Mouse (Mus musculus): ENCODE data around the gene Cdk5rap3. TPM values are rescaled to one million over a fixed set of nuclear protein-coding genes. Genes with fewer than 3 reads are reported as not detected.

Cdk5rap3 gene
- total and polyA plus RNA-seq, 2 experiments from 2014 or later, result 56.5 to 77.1 TPM

- DNase-seq (ENCODE audit: low spot score) (peak; percentile 30), ATAC-seq (no peak)
- Histone ChIP-seq H3K4me2 (ENCODE audit: low read depth, low read length) (no peak overlapping the region), H3K4me3 (ENCODE audit: low read length) (no peak overlapping the region), H3K27ac (peak overlapping the region; percentile 95), H3K27me3 (ENCODE audit: insufficient read depth, low read length) (no peaks in the 10 kb centered on the region), H3K9ac (replicated peaks; ENCODE audit: low read length) (0 out of 2 replicates have a peak overlapping the region, but pooled peaks have one; percentile 15), H3K9me3 (ENCODE audit: low read length) (no peaks in the 10 kb centered on the region), H3K36me3 (ENCODE audit: insufficient read depth, low read length) (no peaks in the 10 kb centered on the region), H3K4me1 (ENCODE audit: insufficient read depth, low read length) (peaks cover 38% of the 10 kb centered on the region)
- WGBS, result 12% methylated on average over 11 of the region's 11 CpGs
- no peak for TF ChIP-seq CTCF (IDR thresholded peaks at IDR 0.05; ENCODE audit: low read depth)
Measured at GRCm38 (mm10) chr11:96873601-96874140, 42.6 kb downstream of the Cdk5rap3 start.

GRCm38 (mm10) chr11:96872441-96873379, 43.6 kb downstream of the Cdk5rap3 start:
- 6% methylated on average over 24 of the region's 24 CpGs for WGBS
- DNase-seq (ENCODE audit: low spot score) (peak; percentile 60), ATAC-seq (peak; percentile 36; the same call in 1 of the 2 replicates)
- TF ChIP-seq CTCF (IDR thresholded peaks at IDR 0.05; ENCODE audit: low read depth), result peak; percentile 8; the same call in 1 of the 2 replicates
- Histone ChIP-seq H3K27ac (peak overlapping the region; percentile 95), H3K4me3 (ENCODE audit: low read length) (no peak overlapping the region), H3K27me3 (ENCODE audit: insufficient read depth, low read length) (no peaks in the 10 kb centered on the region), H3K9me3 (ENCODE audit: low read length) (no peaks in the 10 kb centered on the region), H3K9ac (replicated peaks; ENCODE audit: low read length) (peak overlapping the region; percentile 18; the same call in 1 of the 2 replicates), H3K36me3 (ENCODE audit: insufficient read depth, low read length) (no peaks in the 10 kb centered on the region), H3K4me1 (ENCODE audit: insufficient read depth, low read length) (peaks cover 38% of the 10 kb centered on the region), H3K4me2 (ENCODE audit: low read depth, low read length) (no peak overlapping the region)

- H3K27me3 ChIP-seq (ENCODE audit: insufficient read depth, low read length), result no peaks in the 10 kb centered on the region
- no peaks in the 10 kb centered on the region for H3K9me3 ChIP-seq (ENCODE audit: low read length)
- ATAC-seq (peak; percentile 46; the same call in 1 of the 2 replicates), DNase-seq (ENCODE audit: low spot score) (peak; percentile 90)
- peak; percentile 93 for TF ChIP-seq CTCF (IDR thresholded peaks at IDR 0.05; ENCODE audit: low read depth)
- H3K4me1 ChIP-seq (ENCODE audit: insufficient read depth, low read length), result peaks cover 13% of the 10 kb centered on the region
- H3K9ac ChIP-seq (replicated peaks; ENCODE audit: low read length), result no peak overlapping the region
- no peaks in the 10 kb centered on the region for H3K36me3 ChIP-seq (ENCODE audit: insufficient read depth, low read length)
- no peak overlapping the region for H3K27ac ChIP-seq
- H3K4me2 ChIP-seq (ENCODE audit: low read depth, low read length), result no peak overlapping the region
- 9% methylated on average over 5 of the region's 5 CpGs for WGBS
- H3K4me3 ChIP-seq (ENCODE audit: low read length), result no peak overlapping the region
Measured at GRCm38 (mm10) chr11:96867149-96867548, 49.1 kb downstream of the Cdk5rap3 start.

GRCm38 (mm10) chr11:96863206-96863995, 52.9 kb downstream of the Cdk5rap3 start:
- H3K27ac ChIP-seq, result peak overlapping the region; percentile 65; the same call in 1 of the 2 replicates
- peak; percentile 61 for ATAC-seq
- 10% methylated on average over 26 of the region's 26 CpGs for WGBS
- peaks cover 21% of the 10 kb centered on the region for H3K4me1 ChIP-seq (ENCODE audit: insufficient read depth, low read length)
- no peak overlapping the region for H3K9ac ChIP-seq (replicated peaks; ENCODE audit: low read length)
- no peaks in the 10 kb centered on the region for H3K36me3 ChIP-seq (ENCODE audit: insufficient read depth, low read length)
- peak overlapping the region; percentile 44 for H3K4me2 ChIP-seq (ENCODE audit: low read depth, low read length)
- TF ChIP-seq CTCF (IDR thresholded peaks at IDR 0.05; ENCODE audit: low read depth), result no peak
- DNase-seq (ENCODE audit: low spot score), result peak; percentile 85
- no peaks in the 10 kb centered on the region for H3K9me3 ChIP-seq (ENCODE audit: low read length)
- no peaks in the 10 kb centered on the region for H3K27me3 ChIP-seq (ENCODE audit: insufficient read depth, low read length)
- no peak overlapping the region for H3K4me3 ChIP-seq (ENCODE audit: low read length)

GRCm38 (mm10) chr11:96862534-96862933, 53.8 kb downstream of the Cdk5rap3 start:
- ATAC-seq, result no peak
- Histone ChIP-seq H3K4me1 (ENCODE audit: insufficient read depth, low read length) (peaks cover 21% of the 10 kb centered on the region), H3K9ac (replicated peaks; ENCODE audit: low read length) (no peak overlapping the region; the same call in 1 of the 2 replicates), H3K36me3 (ENCODE audit: insufficient read depth, low read length) (no peaks in the 10 kb centered on the region), H3K4me2 (ENCODE audit: low read depth, low read length) (peak overlapping the region; percentile 99), H3K27me3 (ENCODE audit: insufficient read depth, low read length) (no peaks in the 10 kb centered on the region), H3K9me3 (ENCODE audit: low read length) (no peaks in the 10 kb centered on the region), H3K4me3 (ENCODE audit: low read length) (peak overlapping the region; percentile 46; the same call in 1 of the 2 replicates), H3K27ac (peak overlapping the region; percentile 65; the same call in 1 of the 2 replicates)
- TF ChIP-seq CTCF (IDR thresholded peaks at IDR 0.05; ENCODE audit: low read depth), result no peak
- WGBS, result 48% methylated on average over 12 of the region's 12 CpGs
- no peak for DNase-seq (ENCODE audit: low spot score)

- H3K27ac ChIP-seq, result peak overlapping the region; percentile 36; the same call in 1 of the 2 replicates
- H3K4me1 ChIP-seq (ENCODE audit: insufficient read depth, low read length), result peaks cover 21% of the 10 kb centered on the region
- no peaks in the 10 kb centered on the region for H3K27me3 ChIP-seq (ENCODE audit: insufficient read depth, low read length)
- 0% methylated on average over 31 of the region's 31 CpGs for WGBS
- DNase-seq (ENCODE audit: low spot score) (peak; percentile 97), ATAC-seq (peak; percentile 92)
- H3K4me2 ChIP-seq (ENCODE audit: low read depth, low read length), result peak overlapping the region; percentile 99
- H3K9ac ChIP-seq (replicated peaks; ENCODE audit: low read length), result peak overlapping the region; percentile 47
- H3K4me3 ChIP-seq (ENCODE audit: low read length), result peak overlapping the region; percentile 46
- H3K36me3 ChIP-seq (ENCODE audit: insufficient read depth, low read length), result no peaks in the 10 kb centered on the region
- H3K9me3 ChIP-seq (ENCODE audit: low read length), result no peaks in the 10 kb centered on the region
- TF ChIP-seq CTCF (IDR thresholded peaks at IDR 0.05; ENCODE audit: low read depth), result peak; percentile 98
Measured at GRCm38 (mm10) chr11:96861878-96862289, 54.4 kb downstream of the Cdk5rap3 start.

Measured in hindbrain, postnatal 0 days (tissue).